14 mouse cellular contexts compared by ENCODE assay signal in the genomic region with DNA sequence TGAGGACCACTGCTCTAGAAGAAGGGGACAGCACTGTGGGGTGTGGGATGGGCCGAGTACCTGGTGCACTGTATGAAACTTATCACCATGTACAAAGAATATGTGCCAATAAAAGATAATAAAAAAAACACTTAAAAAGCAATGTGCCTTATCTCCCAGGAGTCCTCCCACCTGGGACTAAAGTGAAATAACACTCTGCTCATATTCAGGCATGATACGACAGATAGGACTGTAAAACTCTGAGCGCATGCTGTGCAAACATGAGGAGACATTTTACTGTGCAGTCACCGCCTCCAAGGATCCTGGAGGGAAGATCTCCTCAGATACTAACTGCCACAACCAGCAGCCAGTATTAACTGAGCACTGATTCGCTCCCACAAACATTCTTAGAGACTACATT.
"Had no signal": no experiment of that assay in that cellular context is flagged by ENCODE, and none has a peak within 500 bp of the region (broad histone marks: within the 10 kb centered on the region; RNA-seq: fewer than 3 reads in every experiment).

No protein-coding gene starts in this region.

- H3K9me3 ChIP-seq: kidney, embryonic 15.5 days; limb, embryonic 15.5 days; midbrain, embryonic 15.5 days; neural tube, embryonic 13.5 days had no signal

- H3K4me1 ChIP-seq: limb, embryonic 15.5 days; midbrain, embryonic 15.5 days; neural tube, embryonic 13.5 days had no signal

- H3K36me3 ChIP-seq: kidney, embryonic 15.5 days; limb, embryonic 15.5 days; midbrain, embryonic 15.5 days; neural tube, embryonic 13.5 days had no signal

- H3K27ac ChIP-seq: kidney, embryonic 15.5 days; limb, embryonic 15.5 days; midbrain, embryonic 15.5 days; neural tube, embryonic 13.5 days had no signal

- ATAC-seq: midbrain, embryonic 15.5 days had no signal

- H3K4me2 ChIP-seq: kidney, embryonic 15.5 days; limb, embryonic 15.5 days; midbrain, embryonic 11.5 days; midbrain, embryonic 15.5 days; neural tube, embryonic 13.5 days had no signal

- H3K9ac ChIP-seq: kidney, embryonic 15.5 days; limb, embryonic 15.5 days; midbrain, embryonic 15.5 days; neural tube, embryonic 13.5 days had no signal

- H3K27me3 ChIP-seq: kidney, embryonic 15.5 days; limb, embryonic 15.5 days; midbrain, embryonic 15.5 days; neural tube, embryonic 13.5 days had no signal

- H3K4me3 ChIP-seq: kidney, embryonic 15.5 days; limb, embryonic 15.5 days; midbrain, embryonic 15.5 days; neural tube, embryonic 13.5 days had no signal

- DNase-seq: kidney, adult 2 months; kidney, postnatal 14 days; layer of hippocampus, adult 9-11 months; layer of hippocampus, postnatal 36 days; lung, adult 18-20 months; lung, postnatal 36 days; retina, postnatal 1 day; right cerebral cortex, postnatal 25 days; thymus, postnatal 4 days had no signal
